Mouse (Mus musculus) midbrain, embryonic 13.5 days (tissue): Measurements from ENCODE around the gene Dync1li1. TPM values are rescaled to one million over a fixed set of nuclear protein-coding genes. Genes with fewer than 3 reads are reported as not detected.
"Not testable (repeated sequence)": the region's sequence is repeated elsewhere in the genome, so short reads cannot be mapped to it uniquely, and the experiment has no call there.

Source experiments
- ATAC-seq: fragments of 200-750 bp; cut with Nextera tagmentation; 2 replicates; pipeline ENCODE4 v1.8.0; 2017; ENCODE audit warnings: mild to moderate bottlenecking, moderate TSS enrichment, moderate library complexity
- H3K27ac ChIP-seq: fragments of 300-500 bp; sonication (generic); 2 replicates; pipeline ENCODE4 v1.5.1; 2015; ENCODE audit warnings: inconsistent platforms, mild to moderate bottlenecking, moderate library complexity
- H3K27me3 ChIP-seq: fragments of 300-500 bp; sonication (generic); 2 replicates; pipeline ENCODE4 v1.6.1; 2015; ENCODE audit warnings: mild to moderate bottlenecking, inconsistent platforms
- H3K36me3 ChIP-seq: fragments of 300-500 bp; sonication (generic); 2 replicates; pipeline ENCODE4 v1.6.1; 2015; ENCODE audit warnings: mild to moderate bottlenecking, inconsistent platforms
- H3K4me1 ChIP-seq: fragments of 300-500 bp; sonication (generic); replicated peaks from 2 replicates; pipeline ENCODE4 v1.6.1; 2015; ENCODE audit warnings: inconsistent platforms
- H3K4me2 ChIP-seq: fragments of 300-500 bp; sonication (generic); replicated peaks from 2 replicates; pipeline ENCODE4 v1.6.1; 2015; ENCODE audit warnings: moderate library complexity, mild to moderate bottlenecking, inconsistent platforms
- H3K4me3 ChIP-seq: fragments of 300-500 bp; sonication (generic); replicated peaks from 2 replicates; pipeline ENCODE4 v1.5.1; 2015; ENCODE audit warnings: mild to moderate bottlenecking, inconsistent platforms
- H3K9ac ChIP-seq: fragments of 300-500 bp; sonication (generic); replicated peaks from 2 replicates; pipeline ENCODE4 v1.6.1; 2015; ENCODE audit warnings: mild to moderate bottlenecking, inconsistent platforms
- H3K9me3 ChIP-seq: fragments of 300-500 bp; sonication (generic); 2 replicates; pipeline ENCODE4 v1.6.1; 2016; ENCODE audit warnings: mild to moderate bottlenecking, inconsistent platforms
- WGBS: fragments of 180-500 bp; shearing (Covaris S2); methylation state at CpG from one replicate; pipeline ENCODE4 v1.1.7; 2015; 5-methylcytosine and 5-hydroxymethylcytosine counted together
- polyA plus RNA-seq: library from polyadenylated mRNA; unstranded; fragments of >200 nt; fragmentation: Nextera tagmentation; extraction: Ambion mirVana; gene quantifications from 2 replicates; pipeline ENCODE4 v1.2.1, GENCODE M21; 2015

Gene Dync1li1
- polyA plus RNA-seq, 1 experiment from 2014 or later: 150 TPM

DNA sequence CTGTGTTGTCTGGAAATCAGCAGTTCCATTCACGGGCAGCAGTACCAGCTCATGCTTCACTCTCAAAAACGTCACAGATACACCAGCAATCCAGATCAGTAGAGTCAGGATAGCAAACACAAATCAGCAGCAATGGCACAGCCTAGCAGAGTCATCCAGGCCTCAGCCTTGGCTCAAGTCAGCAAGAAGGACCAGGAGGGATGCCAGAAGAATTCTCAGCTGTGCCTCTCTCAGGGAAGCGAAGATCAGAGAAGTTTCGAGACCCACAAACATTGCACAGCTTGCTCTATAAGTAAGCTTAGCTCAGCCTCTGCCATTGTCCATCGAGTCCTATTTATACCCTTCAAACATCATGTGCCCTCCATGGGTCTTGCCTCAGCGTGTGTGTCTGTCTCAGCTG, 8.1 kb upstream of the Dync1li1 start:
- no peak overlapping the region for H3K9ac ChIP-seq
- H3K4me3 ChIP-seq: no peak overlapping the region
- no peaks in the 10 kb centered on the region for H3K36me3 ChIP-seq
- H3K27me3 ChIP-seq: no peaks in the 10 kb centered on the region
- no peak overlapping the region for H3K4me2 ChIP-seq
- no peaks in the 10 kb centered on the region for H3K4me1 ChIP-seq
- ATAC-seq: no peak
- 81% methylated on average over 6 of the region's 6 CpGs for WGBS
- no peak overlapping the region for H3K27ac ChIP-seq
- H3K9me3 ChIP-seq: no peaks in the 10 kb centered on the region

DNA sequence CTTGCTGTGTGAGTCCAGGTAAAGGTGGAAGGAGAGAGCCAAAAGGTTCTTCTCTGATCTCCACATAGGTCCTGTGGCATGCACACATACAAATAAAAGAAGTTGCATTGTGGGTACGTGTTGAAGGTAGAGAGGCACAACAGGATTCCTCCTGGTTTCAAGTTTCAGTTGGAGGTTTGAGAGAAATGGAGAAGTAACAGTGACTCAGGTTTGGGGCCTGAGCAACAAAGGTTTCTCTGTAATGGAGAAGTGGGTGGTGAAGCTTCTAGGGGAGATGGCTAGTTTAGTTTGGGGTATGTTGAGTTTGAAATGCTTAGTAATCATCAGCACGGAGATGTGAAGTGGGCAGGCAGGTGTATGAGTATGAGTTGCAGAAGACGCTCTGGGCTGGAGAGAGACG, 6.4 kb upstream of the Dync1li1 start:
- no peaks in the 10 kb centered on the region for H3K36me3 ChIP-seq
- no peak overlapping the region for H3K9ac ChIP-seq
- H3K27ac ChIP-seq: no peak overlapping the region
- H3K27me3 ChIP-seq: no peaks in the 10 kb centered on the region
- no peak for ATAC-seq
- 88% methylated on average over 4 of the region's 4 CpGs for WGBS
- H3K4me2 ChIP-seq: no peak overlapping the region
- 0 out of 2 replicates have a peak, but pooled peaks cover 1% of the 10 kb centered on the region for H3K4me1 ChIP-seq
- no peak overlapping the region for H3K4me3 ChIP-seq
- no peaks in the 10 kb centered on the region for H3K9me3 ChIP-seq

DNA sequence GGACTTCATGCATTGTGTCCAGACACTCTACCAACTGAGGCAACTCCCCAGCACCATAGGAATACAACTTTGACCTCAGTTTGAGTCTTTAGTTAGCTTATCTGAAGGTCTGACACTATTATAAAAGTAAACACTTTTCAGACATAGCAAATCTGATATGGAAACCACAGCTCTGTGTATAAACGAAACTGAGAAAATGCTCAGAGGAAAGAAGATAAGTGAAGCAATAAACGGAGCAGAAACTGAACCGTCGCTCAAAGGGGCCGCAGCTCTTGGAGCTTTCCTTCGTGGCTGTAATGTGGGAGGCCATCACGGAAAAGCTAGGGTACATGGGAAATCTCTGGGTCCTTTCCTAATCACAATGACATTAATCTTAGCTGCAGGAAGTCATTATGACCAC, 2.3 kb upstream of the Dync1li1 start:
- no peak for ATAC-seq

DNA sequence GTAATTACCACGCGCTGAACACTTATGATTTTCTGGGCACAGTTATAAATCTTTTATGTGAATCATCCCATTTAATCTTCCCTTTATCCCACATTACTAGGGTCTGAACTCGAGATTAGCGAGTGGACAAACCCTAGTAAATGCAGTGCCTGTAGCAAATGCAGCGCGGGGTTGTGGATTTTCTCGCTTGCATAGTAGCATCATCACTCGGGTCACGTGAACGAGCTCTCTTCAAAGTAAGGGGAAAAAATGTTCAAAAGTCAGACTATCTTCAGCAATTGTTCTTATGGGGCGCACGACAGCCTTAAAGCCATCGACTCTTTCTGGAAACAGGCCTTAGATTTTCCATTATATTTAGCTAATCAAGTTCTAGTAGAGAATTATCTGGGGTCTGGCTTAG, 951 bp upstream of the Dync1li1 start:
- peaks cover 6% of the 10 kb centered on the region for H3K36me3 ChIP-seq
- H3K27ac ChIP-seq: peak overlapping the region; percentile 99; the same call in 1 of the 2 replicates
- peaks cover 40% of the 10 kb centered on the region for H3K4me1 ChIP-seq
- WGBS: 67% methylated on average over 13 of the region's 13 CpGs
- H3K4me3 ChIP-seq: peak overlapping the region; percentile 92
- H3K9ac ChIP-seq: peak overlapping the region; percentile 99
- peak overlapping the region; percentile 82 for H3K4me2 ChIP-seq
- no peak for ATAC-seq
- H3K27me3 ChIP-seq: no peaks in the 10 kb centered on the region
- no peaks in the 10 kb centered on the region for H3K9me3 ChIP-seq

More for the DNA sequence above, 2.3 kb upstream of the Dync1li1 start:
- H3K9me3 ChIP-seq: no peaks in the 10 kb centered on the region
- H3K27me3 ChIP-seq: no peaks in the 10 kb centered on the region
- H3K27ac ChIP-seq: no peak overlapping the region
- H3K4me1 ChIP-seq: peaks cover 29% of the 10 kb centered on the region
- no peak overlapping the region for H3K4me3 ChIP-seq
- no peak overlapping the region for H3K9ac ChIP-seq
- no peaks in the 10 kb centered on the region for H3K36me3 ChIP-seq
- 96% methylated on average over 7 of the region's 7 CpGs for WGBS
- no peak overlapping the region for H3K4me2 ChIP-seq

DNA sequence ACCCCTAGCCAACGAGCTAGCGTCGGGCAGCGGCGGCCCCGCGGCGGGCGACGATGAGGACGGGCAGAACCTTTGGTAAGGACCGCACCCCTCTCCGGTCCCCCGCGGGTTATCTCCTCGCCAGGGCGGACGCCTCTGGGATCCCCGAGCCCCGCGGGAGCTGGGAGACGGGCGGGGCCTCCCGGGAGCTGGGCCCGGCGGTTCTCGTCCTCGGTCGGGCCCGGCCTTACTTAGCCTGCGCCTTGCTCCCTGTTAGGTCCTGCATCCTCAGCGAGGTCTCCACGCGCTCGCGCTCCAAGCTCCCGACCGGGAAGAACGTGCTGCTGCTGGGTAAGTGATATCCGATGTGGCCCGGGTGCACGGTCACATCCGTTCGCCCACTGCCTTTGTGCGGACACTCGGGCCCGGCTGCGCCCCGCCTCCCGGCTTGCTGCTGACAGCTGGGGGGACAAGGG, 390 bp downstream of the Dync1li1 start:
- peak overlapping the region; percentile 92 for H3K4me3 ChIP-seq
- WGBS: under 1% methylated on average over 43 of the region's 50 CpGs
- peak overlapping the region; percentile 99 for H3K9ac ChIP-seq
- H3K4me2 ChIP-seq: peak overlapping the region; percentile 82
- no peaks in the 10 kb centered on the region for H3K9me3 ChIP-seq
- no peaks in the 10 kb centered on the region for H3K27me3 ChIP-seq
- peaks cover 43% of the 10 kb centered on the region for H3K4me1 ChIP-seq
- H3K36me3 ChIP-seq: peaks cover 18% of the 10 kb centered on the region
- H3K27ac ChIP-seq: peak overlapping the region; percentile 99
- ATAC-seq: peak; percentile 80

DNA sequence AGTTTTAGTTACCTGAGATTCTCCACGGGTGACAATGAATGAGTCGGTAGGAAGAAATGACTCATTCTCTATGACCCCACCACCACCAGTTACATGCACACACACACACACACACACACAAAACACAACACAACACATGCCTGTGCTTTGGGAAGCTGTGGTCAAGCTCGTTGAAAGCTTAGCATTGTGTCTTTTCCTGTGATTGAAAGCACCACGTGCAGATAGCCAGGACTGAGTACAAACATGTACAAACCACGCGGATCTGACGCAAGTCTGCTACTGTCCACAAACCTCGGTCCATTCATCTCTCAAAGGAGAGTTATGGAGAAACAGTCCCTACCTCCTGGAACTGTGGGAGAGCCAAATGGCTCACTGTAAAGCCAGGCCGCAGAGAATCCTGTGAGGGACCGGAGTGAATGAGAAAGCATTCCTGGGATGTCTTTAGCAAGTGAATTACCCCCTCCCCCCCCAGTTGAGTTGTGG, 1.6 kb downstream of the Dync1li1 start:
- H3K9me3 ChIP-seq: no peaks in the 10 kb centered on the region
- no peak overlapping the region for H3K27ac ChIP-seq
- H3K27me3 ChIP-seq: no peaks in the 10 kb centered on the region
- peaks cover 43% of the 10 kb centered on the region for H3K4me1 ChIP-seq
- peak overlapping the region; percentile 82 for H3K4me2 ChIP-seq
- H3K4me3 ChIP-seq: peak overlapping the region; percentile 92
- H3K9ac ChIP-seq: peak overlapping the region; percentile 99
- peaks cover 30% of the 10 kb centered on the region for H3K36me3 ChIP-seq
- 12% methylated on average over 10 of the region's 10 CpGs for WGBS
- no peak for ATAC-seq

DNA sequence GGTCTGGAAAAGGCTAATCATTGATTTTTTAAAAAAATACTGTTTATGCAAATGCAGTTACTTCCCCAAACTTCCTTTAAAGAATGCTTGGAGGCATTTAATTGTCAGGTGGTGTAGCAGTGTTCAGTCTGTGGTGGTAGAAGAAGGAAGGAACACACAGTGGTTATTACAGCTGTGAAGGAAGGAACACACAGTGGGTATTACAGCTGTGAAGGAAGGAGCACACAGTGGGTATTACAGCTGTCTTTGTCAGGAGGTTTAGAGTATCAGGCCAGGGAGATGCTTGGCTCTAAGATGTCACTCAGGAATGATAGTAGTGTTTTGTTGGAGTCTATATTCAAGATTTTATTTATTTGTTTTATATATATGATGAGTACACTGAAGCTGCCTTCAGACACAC, 2.5 kb downstream of the Dync1li1 start:
- peak overlapping the region; percentile 82 for H3K4me2 ChIP-seq
- H3K36me3 ChIP-seq: peaks cover 31% of the 10 kb centered on the region
- no peak for ATAC-seq
- no peaks in the 10 kb centered on the region for H3K9me3 ChIP-seq
- H3K27ac ChIP-seq: no peak overlapping the region
- peaks cover 43% of the 10 kb centered on the region for H3K4me1 ChIP-seq
- no peaks in the 10 kb centered on the region for H3K27me3 ChIP-seq
- H3K9ac ChIP-seq: no peak overlapping the region
- H3K4me3 ChIP-seq: 0 out of 2 replicates have a peak overlapping the region, but pooled peaks have one; percentile 92

DNA sequence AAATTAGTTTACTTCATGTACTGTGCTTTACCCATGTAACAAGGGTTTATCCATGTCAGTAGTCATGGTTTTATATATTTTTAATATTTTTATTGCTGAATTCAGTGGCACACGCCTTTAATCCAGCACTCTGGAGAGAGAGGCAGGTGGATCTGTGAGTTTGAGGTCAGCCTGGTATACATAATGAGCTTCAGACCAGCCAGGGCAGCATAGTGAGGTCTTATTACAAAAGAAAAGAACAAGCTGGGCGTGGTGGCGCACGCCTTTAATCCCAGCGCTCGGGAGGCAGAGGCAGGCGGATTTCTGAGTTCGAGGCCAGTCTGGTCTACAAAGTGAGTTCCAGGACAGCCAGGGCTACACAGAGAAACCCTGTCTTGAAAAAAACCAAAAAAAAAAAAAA, 7.1 kb downstream of the Dync1li1 start:
- peaks cover 20% of the 10 kb centered on the region for H3K4me1 ChIP-seq
- H3K4me2 ChIP-seq, H3K27me3 ChIP-seq, H3K4me3 ChIP-seq, H3K27ac ChIP-seq, H3K9me3 ChIP-seq, ATAC-seq, H3K9ac ChIP-seq: not testable (repeated sequence)
- H3K36me3 ChIP-seq: peaks cover 44% of the 10 kb centered on the region
- 96% methylated on average over 8 of the region's 8 CpGs for WGBS

DNA sequence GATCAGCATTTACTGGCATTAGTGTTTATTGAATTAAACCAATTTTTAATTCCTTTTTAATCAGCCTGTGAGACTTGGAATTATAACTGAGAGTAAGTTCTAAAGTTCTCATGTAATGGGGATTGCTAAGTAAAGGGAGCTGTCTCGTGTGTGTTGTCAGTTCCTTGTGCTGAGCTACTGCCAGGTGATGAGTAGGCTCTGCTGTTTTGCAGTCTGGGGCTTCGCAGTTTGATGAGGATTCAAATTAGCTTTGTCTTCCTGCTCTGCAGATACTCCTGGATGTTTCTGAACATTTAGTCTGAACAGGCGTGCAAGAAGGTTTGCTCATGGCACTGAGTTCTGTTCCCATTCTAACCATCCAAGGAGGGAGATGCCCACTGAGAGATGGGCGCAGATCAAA, 8.5 kb downstream of the Dync1li1 start:
- no peak for ATAC-seq
- H3K27me3 ChIP-seq: no peaks in the 10 kb centered on the region
- no peak overlapping the region for H3K4me2 ChIP-seq
- H3K4me1 ChIP-seq: 0 out of 2 replicates have a peak, but pooled peaks cover 9% of the 10 kb centered on the region
- no peak overlapping the region for H3K27ac ChIP-seq
- H3K4me3 ChIP-seq: no peak overlapping the region
- no peak overlapping the region for H3K9ac ChIP-seq
- 95% methylated on average over 4 of the region's 4 CpGs for WGBS
- no peaks in the 10 kb centered on the region for H3K9me3 ChIP-seq
- peaks cover 51% of the 10 kb centered on the region for H3K36me3 ChIP-seq

DNA sequence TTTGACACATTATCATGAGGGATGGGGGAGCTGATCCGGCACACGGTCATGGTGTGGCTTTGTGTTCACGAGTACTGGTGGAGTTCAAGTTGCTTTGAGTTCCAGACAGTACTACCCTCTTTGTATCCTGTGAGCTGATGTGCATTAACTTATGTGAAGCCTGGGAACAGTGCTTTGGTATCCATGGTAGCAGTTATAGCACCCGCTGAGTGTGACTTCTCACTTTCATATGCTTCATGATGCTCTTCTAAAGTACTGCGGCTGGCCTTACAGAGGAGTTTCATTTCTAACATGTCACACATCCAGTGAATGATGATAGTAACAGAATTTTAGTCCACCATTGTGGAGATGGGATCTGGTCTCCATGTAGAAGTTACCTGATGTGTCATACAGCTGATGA, 9.3 kb downstream of the Dync1li1 start:
- ATAC-seq: no peak
- Histone ChIP-seq H3K9ac (no peak overlapping the region), H3K27ac (no peak overlapping the region), H3K4me2 (no peak overlapping the region), H3K4me1 (0 out of 2 replicates have a peak, but pooled peaks cover under 1% of the 10 kb centered on the region), H3K36me3 (peaks cover 45% of the 10 kb centered on the region), H3K4me3 (no peak overlapping the region), H3K27me3 (no peaks in the 10 kb centered on the region), H3K9me3 (no peaks in the 10 kb centered on the region)
- WGBS: 94% methylated on average over 5 of the region's 5 CpGs

DNA sequence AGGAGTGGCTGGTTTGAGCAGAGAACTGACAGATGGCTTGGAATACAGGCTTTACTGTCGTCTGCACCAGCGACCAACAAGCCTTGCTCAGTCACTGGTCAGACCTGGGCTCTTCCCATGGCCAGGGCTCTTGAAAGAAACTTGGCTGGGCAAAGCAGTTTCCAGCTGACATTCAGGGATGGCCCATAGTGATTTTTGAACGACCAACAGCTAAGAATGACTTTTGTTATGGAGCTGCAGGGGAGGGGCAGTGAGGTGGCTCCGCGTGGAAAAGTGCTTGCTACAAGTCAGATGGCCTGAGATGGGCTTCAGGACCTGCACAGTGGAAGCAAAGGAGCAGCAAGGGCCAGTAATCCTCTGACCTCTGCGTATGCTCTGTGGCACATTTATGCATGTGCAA, 10.7 kb downstream of the Dync1li1 start:
- WGBS: 72% methylated on average over 6 of the region's 6 CpGs
- peaks cover 33% of the 10 kb centered on the region for H3K36me3 ChIP-seq
- no peak for ATAC-seq
- H3K4me1 ChIP-seq: no peaks in the 10 kb centered on the region
- no peak overlapping the region for H3K27ac ChIP-seq
- H3K9ac ChIP-seq: no peak overlapping the region
- H3K4me2 ChIP-seq: no peak overlapping the region
- H3K9me3 ChIP-seq: no peaks in the 10 kb centered on the region
- H3K4me3 ChIP-seq: no peak overlapping the region
- H3K27me3 ChIP-seq: no peaks in the 10 kb centered on the region

DNA sequence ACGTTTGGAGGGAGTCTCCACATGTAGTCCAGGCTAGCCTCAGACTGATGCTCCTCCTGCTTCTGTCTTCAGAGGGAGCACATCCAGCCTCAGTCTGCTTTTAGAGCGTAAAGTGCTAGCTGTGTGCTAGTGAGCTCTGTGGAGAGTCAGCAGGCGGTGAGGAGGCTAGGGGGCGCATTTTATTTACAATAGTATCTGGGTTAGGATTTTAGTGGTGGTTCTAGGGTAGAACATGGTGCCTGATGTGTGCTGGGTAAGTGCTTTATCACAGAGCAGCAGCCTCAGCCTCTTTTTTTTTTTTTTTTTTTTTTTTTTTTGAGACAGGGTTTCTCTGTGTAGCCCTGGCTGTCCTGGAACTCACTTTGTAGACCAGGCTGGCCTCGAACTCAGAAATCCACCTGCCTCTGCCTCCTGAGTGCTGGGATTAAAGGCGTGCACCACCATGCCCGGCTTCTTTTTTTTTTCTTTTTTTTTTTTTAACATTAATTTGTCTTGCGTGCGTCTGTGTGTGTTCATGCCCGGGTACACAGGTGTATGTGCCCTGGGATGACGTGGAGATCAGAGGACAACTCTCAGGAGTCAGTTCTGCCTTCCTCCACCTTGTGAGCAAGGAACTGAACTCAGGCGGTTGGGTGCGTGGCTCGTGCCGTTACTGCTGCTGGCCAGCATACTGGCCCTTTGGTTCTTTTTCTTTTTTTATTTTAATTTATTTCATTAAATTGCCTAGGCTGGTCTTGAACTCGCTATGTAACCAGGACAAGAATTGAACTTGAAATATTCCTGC, 11.5 kb downstream of the Dync1li1 start:
- no peaks in the 10 kb centered on the region for H3K27me3 ChIP-seq
- peaks cover 31% of the 10 kb centered on the region for H3K36me3 ChIP-seq
- H3K9ac ChIP-seq: no peak overlapping the region
- no peak for ATAC-seq
- no peaks in the 10 kb centered on the region for H3K9me3 ChIP-seq
- WGBS: 90% methylated on average over 16 of the region's 16 CpGs
- no peak overlapping the region for H3K27ac ChIP-seq
- H3K4me1 ChIP-seq: no peaks in the 10 kb centered on the region
- no peak overlapping the region for H3K4me2 ChIP-seq
- H3K4me3 ChIP-seq: no peak overlapping the region
